Mouse (Mus musculus) liver, postnatal 0 days (tissue): ENCODE measurements around the gene Kif24. TPM values are rescaled to one million over a fixed set of nuclear protein-coding genes. Genes with fewer than 3 reads are reported as not detected.

ENCODE experiments used
- ATAC-seq: fragments of 200-750 bp; cut with Nextera tagmentation; 2 replicates; pipeline ENCODE4 v1.8.0; 2017; ENCODE audit warnings: mild to moderate bottlenecking, moderate library complexity
- DNase-seq: peaks from one replicate; pipeline ENCODE4 v3.0.0-alpha.2; 2016
- H3K27ac ChIP-seq: fragments of 300-500 bp; sonication (generic); 2 replicates; pipeline ENCODE4 v1.5.1; 2014; ENCODE audit warnings: antibody characterized with exemption, moderate library complexity, mild to moderate bottlenecking, low read depth
- H3K27me3 ChIP-seq: fragments of 300-500 bp; sonication (generic); 2 replicates; pipeline ENCODE4 v1.6.1; 2014; ENCODE audit warnings: low read length, control low read depth, mixed read lengths; ENCODE audit not compliant: insufficient read depth
- H3K36me3 ChIP-seq: fragments of 300-500 bp; sonication (generic); replicated peaks from 2 replicates; pipeline ENCODE4 v1.6.1; 2014; ENCODE audit warnings: mild to moderate bottlenecking, control low read depth, low read length, moderate library complexity, mixed read lengths; ENCODE audit not compliant: insufficient read depth
- H3K4me1 ChIP-seq: fragments of 300-500 bp; sonication (generic); 2 replicates; pipeline ENCODE4 v1.6.1; 2014; ENCODE audit warnings: antibody characterized with exemption, mild to moderate bottlenecking, control low read depth; ENCODE audit not compliant: insufficient read depth
- H3K4me2 ChIP-seq: fragments of 300-500 bp; sonication (generic); 2 replicates; pipeline ENCODE4 v1.6.1; 2014; ENCODE audit warnings: low read depth, mild to moderate bottlenecking, low read length, moderate library complexity, mixed read lengths
- H3K4me3 ChIP-seq: fragments of 300-500 bp; sonication (generic); 2 replicates; pipeline ENCODE4 v1.5.1; 2014; ENCODE audit warnings: low read depth, low read length
- H3K9ac ChIP-seq: fragments of 300-500 bp; sonication (generic); replicated peaks from 2 replicates; pipeline ENCODE4 v1.6.1; 2014; ENCODE audit warnings: mild to moderate bottlenecking, moderate library complexity
- H3K9me3 ChIP-seq: fragments of 300-500 bp; sonication (generic); 2 replicates; pipeline ENCODE4 v1.6.1; 2016; ENCODE audit warnings: mild to moderate bottlenecking, control low read depth, low read length, mixed read lengths
- CTCF ChIP-seq: sonication (generic); IDR thresholded peaks from 2 replicates; pipeline ENCODE4 v1.5.1; 2016; ENCODE audit warnings: antibody characterized with exemption, low read depth
- EP300 ChIP-seq: IDR thresholded peaks from 2 replicates; pipeline ENCODE4 v1.6.1; 2016; ENCODE audit warnings: antibody characterized with exemption, low read depth, mild to moderate bottlenecking
- WGBS: fragments of 180-500 bp; shearing (Covaris S2); extraction: QIAGEN DNeasy Blood & Tissue Kit; methylation state at CpG from one replicate; pipeline ENCODE4 v1.1.7; 2014; ENCODE audit not compliant: insufficient replicate concordance; 5-methylcytosine and 5-hydroxymethylcytosine counted together
- polyA plus RNA-seq: library from polyadenylated mRNA; unstranded; fragments of >200 nt; fragmentation: Nextera tagmentation; extraction: Ambion mirVana; gene quantifications from 2 replicates; pipeline ENCODE4 v1.2.1, GENCODE M21; 2015

The Kif24 gene
- polyA plus RNA-seq, 1 experiment from 2014 or later, result 2.4 TPM

DNA sequence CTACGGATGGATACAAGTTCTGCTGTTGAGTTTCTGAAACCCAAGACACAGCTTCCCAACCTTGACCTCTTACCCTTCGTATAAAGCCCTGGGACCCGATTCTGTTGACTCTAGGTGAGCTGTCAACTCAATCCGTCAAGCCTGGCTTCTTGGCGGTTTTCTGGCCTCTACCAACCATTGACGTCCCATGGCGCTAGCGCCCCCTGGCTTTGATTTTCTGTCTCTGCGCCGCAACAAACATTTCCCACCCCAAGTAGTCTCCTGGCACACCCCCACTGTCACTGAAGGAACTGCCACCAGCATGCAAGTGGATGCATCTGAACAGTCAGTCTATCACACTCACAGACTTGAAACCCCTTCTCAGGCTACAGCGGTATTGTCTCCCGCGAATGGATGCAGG, 41.5 kb upstream of the Kif24 start:
- peaks cover 30% of the 10 kb centered on the region for H3K4me1 ChIP-seq
- H3K9me3 ChIP-seq, result no peaks in the 10 kb centered on the region
- no peak overlapping the region for H3K27ac ChIP-seq
- peaks cover 34% of the 10 kb centered on the region for H3K27me3 ChIP-seq
- peak overlapping the region; percentile 48 for H3K4me3 ChIP-seq
- WGBS, result 13% methylated on average over 13 of the region's 13 CpGs
- no peak overlapping the region for H3K9ac ChIP-seq
- peak; percentile 71 for DNase-seq
- no peaks in the 10 kb centered on the region for H3K36me3 ChIP-seq
- H3K4me2 ChIP-seq, result peak overlapping the region; percentile 87
- TF ChIP-seq CTCF (peak; percentile 73), EP300 (no peak)
- no peak for ATAC-seq

DNA sequence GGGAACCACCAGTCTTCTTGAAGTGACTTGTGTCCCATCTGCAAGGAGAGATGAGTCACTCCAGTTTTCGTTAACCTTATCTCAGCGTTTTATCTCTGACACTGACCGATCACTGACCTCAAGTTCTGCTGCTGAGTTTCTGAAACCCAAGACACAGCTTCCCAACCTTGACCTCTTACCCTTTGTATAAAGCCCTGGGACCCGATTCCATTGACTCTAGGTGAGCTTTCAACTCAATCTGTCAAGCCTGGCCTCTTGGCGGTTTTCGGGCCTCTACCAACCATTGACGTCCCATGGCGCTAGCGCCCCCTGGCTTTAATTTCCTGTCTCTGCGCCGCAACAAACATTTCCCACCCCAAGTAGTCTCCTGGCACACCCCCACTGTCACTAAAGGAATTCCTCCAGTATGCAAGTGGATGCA, 40.5 kb upstream of the Kif24 start:
- ATAC-seq (no peak), DNase-seq (no peak)
- Histone ChIP-seq H3K4me1 (peaks cover 30% of the 10 kb centered on the region), H3K4me3 (no peak overlapping the region), H3K9me3 (no peaks in the 10 kb centered on the region), H3K36me3 (no peaks in the 10 kb centered on the region), H3K9ac (no peak overlapping the region), H3K4me2 (no peak overlapping the region), H3K27me3 (peaks cover 42% of the 10 kb centered on the region), H3K27ac (no peak overlapping the region)
- peak; percentile 59 for TF ChIP-seq CTCF
- TF ChIP-seq EP300, result no peak
- 54% methylated on average over 11 of the region's 11 CpGs for WGBS

DNA sequence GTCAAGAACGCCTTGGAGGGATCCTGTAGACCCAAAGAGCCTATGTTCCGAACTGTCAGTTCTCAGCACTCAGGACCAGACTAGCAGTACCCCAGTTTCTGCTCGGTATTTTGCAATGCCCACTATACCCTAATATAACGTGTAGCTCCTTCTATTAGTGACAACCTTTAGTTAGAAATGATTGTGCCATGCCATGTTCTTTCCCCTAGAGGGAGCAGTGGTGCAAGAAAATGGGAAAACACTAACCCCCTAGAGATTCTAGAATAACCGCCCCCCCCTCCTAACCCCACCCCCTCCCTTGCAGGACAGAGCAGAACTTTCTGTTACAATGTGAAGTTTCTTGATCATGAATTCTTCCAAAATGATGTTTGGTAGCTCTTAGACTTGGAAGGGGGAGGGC, 39.6 kb upstream of the Kif24 start:
- H3K4me2 ChIP-seq, result no peak overlapping the region
- no peak for DNase-seq
- 73% methylated on average over 5 of the region's 5 CpGs for WGBS
- H3K36me3 ChIP-seq, result no peaks in the 10 kb centered on the region
- no peak for TF ChIP-seq EP300
- peak; percentile 35 for TF ChIP-seq CTCF
- no peak overlapping the region for H3K9ac ChIP-seq
- H3K27ac ChIP-seq, result no peak overlapping the region
- no peaks in the 10 kb centered on the region for H3K9me3 ChIP-seq
- peaks cover 49% of the 10 kb centered on the region for H3K27me3 ChIP-seq
- peaks cover 30% of the 10 kb centered on the region for H3K4me1 ChIP-seq
- ATAC-seq, result no peak
- H3K4me3 ChIP-seq, result no peak overlapping the region

- Histone ChIP-seq H3K36me3 (no peaks in the 10 kb centered on the region), H3K9ac (peak within 1 kb of the TSS; percentile 50), H3K4me2 (peak within 1 kb of the TSS; percentile 80), H3K27me3 (peaks cover 54% of the 10 kb centered on the region), H3K27ac (no peak within 1 kb of the TSS), H3K9me3 (no peaks in the 10 kb centered on the region), H3K4me1 (peaks cover 42% of the 10 kb centered on the region), H3K4me3 (peak within 1 kb of the TSS; percentile 50)
- TF ChIP-seq EP300 (no peak), CTCF (no peak)
- ATAC-seq (peak; percentile 94), DNase-seq (peak; percentile 96)
- WGBS, result 4% methylated on average over 18 of the region's 18 CpGs
Measured at GRCm38 (mm10) chr4:41502986-41503412, 38.3 kb upstream of the Kif24 start, which contains the start of gene AI464131. Gene AI464131 (minus strand): TSS chr4:41503076.

- H3K36me3 ChIP-seq, result no peaks in the 10 kb centered on the region
- no peak for DNase-seq
- peak overlapping the region; percentile 50 for H3K9ac ChIP-seq
- H3K4me3 ChIP-seq, result peak overlapping the region; percentile 50
- H3K27me3 ChIP-seq, result peaks cover 54% of the 10 kb centered on the region
- H3K27ac ChIP-seq, result no peak overlapping the region
- 19% methylated on average over 20 of the region's 20 CpGs for WGBS
- H3K4me1 ChIP-seq, result peaks cover 47% of the 10 kb centered on the region
- ATAC-seq, result peak; percentile 20
- peak overlapping the region; percentile 80 for H3K4me2 ChIP-seq
- H3K9me3 ChIP-seq, result no peaks in the 10 kb centered on the region
- TF ChIP-seq CTCF (no peak), EP300 (no peak)
Measured at GRCm38 (mm10) chr4:41502171-41502940, 37.7 kb upstream of the Kif24 start.

- no peak overlapping the region for H3K9ac ChIP-seq
- peaks cover 33% of the 10 kb centered on the region for H3K4me1 ChIP-seq
- no peak for DNase-seq
- 70% methylated on average over 4 of the region's 4 CpGs for whole genome bisulfite sequencing
- peaks cover 56% of the 10 kb centered on the region for H3K27me3 ChIP-seq
- H3K9me3 ChIP-seq, result no peaks in the 10 kb centered on the region
- H3K36me3 ChIP-seq, result no peaks in the 10 kb centered on the region
- TF ChIP-seq EP300, result no peak
- TF ChIP-seq CTCF, result no peak
- H3K4me2 ChIP-seq, result no peak overlapping the region
- no peak overlapping the region for H3K4me3 ChIP-seq
- H3K27ac ChIP-seq, result no peak overlapping the region
- ATAC-seq, result no peak
Measured at GRCm38 (mm10) chr4:41500787-41501186, 36.1 kb upstream of the Kif24 start.
